Mouse (Mus musculus) midbrain, embryonic 13.5 days (tissue): ENCODE data around the gene Itga7. TPM values are rescaled to one million over a fixed set of nuclear protein-coding genes. Genes with fewer than 3 reads are reported as not detected.

ENCODE experiments used
- polyA plus RNA-seq: library from polyadenylated mRNA; unstranded; fragments of >200 nt; fragmentation: Nextera tagmentation; extraction: Ambion mirVana; gene quantifications from 2 replicates; pipeline ENCODE4 v1.2.1, GENCODE M21; 2015

Gene Itga7
- polyA plus RNA-seq, 1 experiment from 2014 or later: 1.7 TPM

Other genes starting within 250 kb of the Itga7 start
- gene Rab5b, start 237.6 kb upstream of the Itga7 start, polyA plus RNA-seq: 106 and 107 TPM in 2 replicates
- gene Pmel, start 229.6 kb upstream of the Itga7 start, polyA plus RNA-seq: 0.09 and 0.15 TPM in 2 replicates
- 36.2 TPM in 2 replicates for gene Cdk2, start 228.8 kb upstream of the Itga7 start, polyA plus RNA-seq
- 5.0 TPM in 2 replicates for gene Dgka, start 189.0 kb upstream of the Itga7 start, polyA plus RNA-seq
- 50.6 and 51.8 TPM in 2 replicates for gene Pym1, start 185.9 kb upstream of the Itga7 start, polyA plus RNA-seq
- 0.32 and 0.48 TPM in 2 replicates for gene Mmp19, start 142.9 kb upstream of the Itga7 start, polyA plus RNA-seq
- 54.1 and 56.3 TPM in 2 replicates for gene Dnajc14, start 129.8 kb upstream of the Itga7 start, polyA plus RNA-seq
- 17.4 and 17.5 TPM in 2 replicates for gene Tmem198b, start 129.4 kb upstream of the Itga7 start, polyA plus RNA-seq
- gene Sarnp, start 116.5 kb upstream of the Itga7 start, polyA plus RNA-seq: 203 and 209 TPM in 2 replicates
- gene Ormdl2, start 112.2 kb upstream of the Itga7 start, polyA plus RNA-seq: 29.3 and 31.3 TPM in 2 replicates
- gene Gdf11, start 42.1 kb upstream of the Itga7 start, polyA plus RNA-seq: 11.2 and 11.7 TPM in 2 replicates
- gene Cd63, start 32.8 kb upstream of the Itga7 start, polyA plus RNA-seq: 127 and 141 TPM in 2 replicates
- gene Rdh5, start 10.9 kb upstream of the Itga7 start, polyA plus RNA-seq: 14.8 and 20.9 TPM in 2 replicates
- 266 and 289 TPM in 2 replicates for gene Bloc1s1, start 9.8 kb upstream of the Itga7 start, polyA plus RNA-seq
- not detected in 2 replicates for gene Mettl7b, start 27.2 kb downstream of the Itga7 start, polyA plus RNA-seq
- gene Olfr9, start 55.6 kb downstream of the Itga7 start, polyA plus RNA-seq: not detected in 2 replicates
- gene Olfr763, start 77.0 kb downstream of the Itga7 start, polyA plus RNA-seq: not detected in 2 replicates
- gene Olfr764-ps1, start 106.1 kb downstream of the Itga7 start, polyA plus RNA-seq: not detected in 2 replicates
- not detected in 2 replicates for gene Olfr765, start 116.2 kb downstream of the Itga7 start, polyA plus RNA-seq
- gene Olfr766-ps1, start 135.2 kb downstream of the Itga7 start, polyA plus RNA-seq: not detected in 2 replicates
- not detected in 2 replicates for gene Olfr767, start 149.1 kb downstream of the Itga7 start, polyA plus RNA-seq
- not detected in 2 replicates for gene Olfr768, start 165.6 kb downstream of the Itga7 start, polyA plus RNA-seq
- not detected in 2 replicates for gene Olfr769, start 184.0 kb downstream of the Itga7 start, polyA plus RNA-seq
- gene Olfr770, start 205.2 kb downstream of the Itga7 start, polyA plus RNA-seq: not detected in 2 replicates
- not detected in 2 replicates for gene Olfr771, start 230.9 kb downstream of the Itga7 start, polyA plus RNA-seq
- not detected in 2 replicates for gene Olfr772, start 244.1 kb downstream of the Itga7 start, polyA plus RNA-seq